Comparison of ENCODE assay signal across 30 mouse cellular contexts in genomic region chr9:122826743-122827142, GRCm38 (mm10). TPM values are rescaled to one million over a fixed set of nuclear protein-coding genes. Genes with fewer than 3 reads are reported as not detected.
DNase-seq lines count a peak whose midpoint lies in the region; ATAC-seq and TF ChIP-seq lines count a peak whose summit lies in the region.
"Had no signal": no experiment of that assay in that cellular context is flagged by ENCODE, and none has a peak within 500 bp of the region (broad histone marks: within the 10 kb centered on the region; RNA-seq: fewer than 3 reads in every experiment).

No protein-coding gene starts in this region.

- DNase-seq in heart, adult 11 months, result peak; percentile 35
- no peak for DNase-seq in liver, embryonic 14.5 days (ENCODE audit: low read depth in 3 of 3, low spot score in 3 of 3)
- DNase-seq in liver, embryonic 11.5 days (ENCODE audit: low spot score), result no peak
- no peak for DNase-seq in liver, postnatal 0 days
- DNase-seq in gastrocnemius, postnatal 10 days, result no peak
- DNase-seq: adrenal gland, adult 8-10 months; adrenal gland, postnatal 14 days; adrenal gland, postnatal 36 days; B cell, adult 2 months; cerebellum, adult 11-12 months; cerebellum, adult 2 months; cerebellum, adult 9-11 months; cerebellum, postnatal 14 days; cerebellum, postnatal 36 days; embryo, embryonic 11 days had no signal

- 91% methylated on average over 4 of the region's 4 CpGs for whole genome bisulfite sequencing in heart, embryonic 11.5 days (ENCODE audit: insufficient replicate concordance)
- 68% methylated on average over 4 of the region's 4 CpGs for WGBS in liver, embryonic 14.5 days (ENCODE audit: insufficient replicate concordance)
- WGBS in liver, embryonic 11.5 days, result 84% methylated on average over 4 of the region's 4 CpGs
- WGBS in liver, postnatal 0 days (ENCODE audit: insufficient replicate concordance), result 64% methylated on average over 4 of the region's 4 CpGs

- no peak overlapping the region for H3K4me3 ChIP-seq in heart, embryonic 11.5 days (ENCODE audit: low read depth, low read length)
- no peak overlapping the region for H3K4me3 ChIP-seq in liver, embryonic 14.5 days (ENCODE audit: insufficient read depth in 1 of 2, low read depth in 2 of 2, low read length in 2 of 2)
- H3K4me3 ChIP-seq in liver, embryonic 11.5 days (ENCODE audit: low read depth, low read length), result no peak overlapping the region
- no peak overlapping the region for H3K4me3 ChIP-seq in liver, postnatal 0 days (ENCODE audit: low read depth, low read length)
- H3K4me3 ChIP-seq: embryonic facial prominence, embryonic 13.5 days; embryonic facial prominence, embryonic 15.5 days; erythroblast, embryonic 14.5 days; forebrain, embryonic 10.5 days; forebrain, embryonic 12.5 days had no signal

- no peak for ATAC-seq in heart, embryonic 11.5 days (replicated peaks; ENCODE audit: insufficient number of reproducible peaks, low FRiP score, low TSS enrichment)
- 0 out of 2 replicates have a peak, but pooled peaks have one; percentile 26 for ATAC-seq in liver, embryonic 14.5 days (ENCODE audit: insufficient read depth)
- ATAC-seq in liver, embryonic 11.5 days (replicated peaks; ENCODE audit: low FRiP score), result no peak
- ATAC-seq in liver, postnatal 0 days, result peak; percentile 38; the same call in 1 of the 2 replicates
- ATAC-seq: activated CD4-positive, CD25-positive, alpha-beta regulatory T cell, adult 4 months; CD4-positive, CD25-positive, alpha-beta regulatory T cell, adult 4 months; forebrain, embryonic 14.5 days; forebrain, embryonic 16.5 days; Patski had no signal

- H3K4me1 ChIP-seq in heart, embryonic 11.5 days (ENCODE audit: control insufficient read depth, insufficient read depth, low read length), result no peaks in the 10 kb centered on the region
- H3K4me1 ChIP-seq in liver, embryonic 14.5 days (replicated peaks; ENCODE audit: control insufficient read depth in 2 of 2, insufficient read depth in 2 of 2, low read length in 1 of 2), result no peaks in the 10 kb centered on the region
- H3K4me1 ChIP-seq in liver, embryonic 11.5 days (replicated peaks; ENCODE audit: control insufficient read depth, insufficient read depth, low read length), result no peaks in the 10 kb centered on the region
- H3K4me1 ChIP-seq in liver, postnatal 0 days (ENCODE audit: insufficient read depth), result no peaks in the 10 kb centered on the region
- H3K4me1 ChIP-seq: embryonic facial prominence, embryonic 13.5 days; embryonic facial prominence, embryonic 15.5 days; forebrain, embryonic 10.5 days; forebrain, embryonic 12.5 days had no signal

- H3K4me2 ChIP-seq in heart, embryonic 11.5 days, result no peak overlapping the region
- H3K4me2 ChIP-seq in liver, embryonic 14.5 days (ENCODE audit: low read depth), result no peak overlapping the region
- no peak overlapping the region for H3K4me2 ChIP-seq in liver, embryonic 11.5 days
- no peak overlapping the region for H3K4me2 ChIP-seq in liver, postnatal 0 days (ENCODE audit: low read depth, low read length)
- H3K4me2 ChIP-seq: embryonic facial prominence, embryonic 13.5 days; embryonic facial prominence, embryonic 15.5 days; forebrain, embryonic 12.5 days had no signal

- no peak for TF ChIP-seq CTCF in liver, embryonic 14.5 days (IDR thresholded peaks at IDR 0.05; ENCODE audit: low read depth)
- no peak for TF ChIP-seq CTCF in liver, postnatal 0 days (IDR thresholded peaks at IDR 0.05; ENCODE audit: low read depth)

- no peak overlapping the region for H3K27ac ChIP-seq in heart, embryonic 11.5 days (ENCODE audit: low read depth, low read length)
- no peak overlapping the region for H3K27ac ChIP-seq in liver, embryonic 14.5 days
- no peak overlapping the region for H3K27ac ChIP-seq in liver, embryonic 11.5 days (ENCODE audit: low read depth, low read length)
- no peak overlapping the region for H3K27ac ChIP-seq in liver, postnatal 0 days (ENCODE audit: low read depth)
- H3K27ac ChIP-seq: embryonic facial prominence, embryonic 13.5 days; embryonic facial prominence, embryonic 15.5 days; forebrain, embryonic 10.5 days; forebrain, embryonic 12.5 days had no signal

- H3K27me3 ChIP-seq in heart, embryonic 11.5 days (ENCODE audit: control insufficient read depth, insufficient read depth, low read length), result no peaks in the 10 kb centered on the region
- no peaks in the 10 kb centered on the region for H3K27me3 ChIP-seq in liver, embryonic 14.5 days (ENCODE audit: control insufficient read depth, insufficient read depth, low read length)
- H3K27me3 ChIP-seq in liver, embryonic 11.5 days (replicated peaks; ENCODE audit: control insufficient read depth, insufficient read depth, low read length), result no peaks in the 10 kb centered on the region
- H3K27me3 ChIP-seq in liver, postnatal 0 days (ENCODE audit: insufficient read depth, low read length), result no peaks in the 10 kb centered on the region
- H3K27me3 ChIP-seq: CH12.LX; embryonic facial prominence, embryonic 13.5 days; embryonic facial prominence, embryonic 15.5 days; forebrain, embryonic 12.5 days; Patski had no signal

- peaks cover 12% of the 10 kb centered on the region for H3K36me3 ChIP-seq in heart, embryonic 11.5 days (ENCODE audit: control insufficient read depth, insufficient read depth, low read length)
- H3K36me3 ChIP-seq in liver, embryonic 14.5 days (replicated peaks; ENCODE audit: control insufficient read depth, insufficient read depth, low read depth), result no peaks in the 10 kb centered on the region
- 0 out of 2 replicates have a peak, but pooled peaks cover 4% of the 10 kb centered on the region for H3K36me3 ChIP-seq in liver, embryonic 11.5 days (ENCODE audit: control insufficient read depth, insufficient read depth, low read length)
- H3K36me3 ChIP-seq in liver, postnatal 0 days (replicated peaks; ENCODE audit: insufficient read depth, low read length), result peaks cover 18% of the 10 kb centered on the region

- H3K9ac ChIP-seq in heart, embryonic 11.5 days (ENCODE audit: low read depth, low read length), result no peak overlapping the region
- H3K9ac ChIP-seq in liver, embryonic 14.5 days (replicated peaks), result no peak overlapping the region
- H3K9ac ChIP-seq in liver, embryonic 11.5 days (ENCODE audit: low read depth, low read length), result no peak overlapping the region
- H3K9ac ChIP-seq in liver, postnatal 0 days (replicated peaks), result no peak overlapping the region
- H3K9ac ChIP-seq: embryonic facial prominence, embryonic 13.5 days; embryonic facial prominence, embryonic 15.5 days; forebrain, embryonic 12.5 days had no signal

- no peaks in the 10 kb centered on the region for H3K9me3 ChIP-seq in heart, embryonic 11.5 days (replicated peaks; ENCODE audit: control insufficient read depth, low read length)
- H3K9me3 ChIP-seq in liver, embryonic 14.5 days (ENCODE audit: control insufficient read depth, low read length), result no peaks in the 10 kb centered on the region
- no peaks in the 10 kb centered on the region for H3K9me3 ChIP-seq in liver, embryonic 11.5 days (ENCODE audit: control insufficient read depth, low read length)
- H3K9me3 ChIP-seq in liver, postnatal 0 days (ENCODE audit: low read length), result no peaks in the 10 kb centered on the region
- H3K9me3 ChIP-seq: embryonic facial prominence, embryonic 13.5 days; embryonic facial prominence, embryonic 15.5 days; forebrain, embryonic 10.5 days; forebrain, embryonic 12.5 days; G1E had no signal

- TF ChIP-seq EP300 in liver, embryonic 14.5 days (IDR thresholded peaks at IDR 0.05; ENCODE audit: low read depth), result no peak
- TF ChIP-seq EP300 in liver, postnatal 0 days (IDR thresholded peaks at IDR 0.05; ENCODE audit: low read depth), result no peak

RNA-seq across cellular contexts. Expression of gene Gm35549, which starts 17.1 kb away (rescaled TPM):
- 0.47 and 0.51 TPM in 2 replicates for polyA plus RNA-seq in heart, embryonic 11.5 days (2014; fragmentation: Nextera tagmentation; extraction: Ambion mirVana)
- not detected in 2 replicates for polyA plus RNA-seq in liver, embryonic 14.5 days (2012; rRNA removed)
- not detected in 2 replicates for polyA plus RNA-seq in liver, embryonic 14.5 days (2014; fragmentation: Nextera tagmentation; extraction: Ambion mirVana)
- polyA plus RNA-seq in liver, embryonic 11.5 days (2014; fragmentation: Nextera tagmentation; extraction: Ambion mirVana), result not detected in 2 replicates
- polyA plus RNA-seq in liver, postnatal 0 days (2015; fragmentation: Nextera tagmentation; extraction: Ambion mirVana), result not detected in 2 replicates
- not detected for total RNA-seq in gastrocnemius, postnatal 10 days (2021)
- total RNA-seq: adrenal gland, adult 18-20 months; adrenal gland, adult 8-10 months; adrenal gland, postnatal 14 days; adrenal gland, postnatal 36 days; CH12.LX; common myeloid progenitor, adult 5-6 weeks; G1E had no signal
- polyA plus RNA-seq: cerebellum, adult 2 months; erythroblast, embryonic 14.5 days; G1E had no signal

RNA-seq across cellular contexts. Expression of gene Tcaim, which starts 21.4 kb away (rescaled TPM):
- polyA plus RNA-seq in heart, embryonic 11.5 days (2014; fragmentation: Nextera tagmentation; extraction: Ambion mirVana), result 4.4 and 5.0 TPM in 2 replicates
- polyA plus RNA-seq in liver, embryonic 14.5 days (2012; rRNA removed), result 1.4 TPM in 2 replicates
- polyA plus RNA-seq in liver, embryonic 14.5 days (2014; fragmentation: Nextera tagmentation; extraction: Ambion mirVana), result 2.0 and 2.1 TPM in 2 replicates
- polyA plus RNA-seq in liver, embryonic 11.5 days (2014; fragmentation: Nextera tagmentation; extraction: Ambion mirVana), result 2.8 and 4.8 TPM in 2 replicates
- polyA plus RNA-seq in liver, postnatal 0 days (2015; fragmentation: Nextera tagmentation; extraction: Ambion mirVana), result 3.7 and 4.4 TPM in 2 replicates
- 10 to 100 TPM; 21.9 to 25.0 TPM for total RNA-seq in gastrocnemius, postnatal 10 days (2021)
- polyA plus RNA-seq: erythroblast, embryonic 14.5 days had no signal

RNA-seq across cellular contexts. Expression of gene Zfp445, which starts 39.1 kb away (rescaled TPM):
- polyA plus RNA-seq in heart, embryonic 11.5 days (2014; fragmentation: Nextera tagmentation; extraction: Ambion mirVana), result 34.4 and 42.1 TPM in 2 replicates
- polyA plus RNA-seq in liver, embryonic 14.5 days (2012; rRNA removed), result 16.0 and 18.0 TPM in 2 replicates
- polyA plus RNA-seq in liver, embryonic 14.5 days (2014; fragmentation: Nextera tagmentation; extraction: Ambion mirVana), result 13.7 and 14.1 TPM in 2 replicates
- polyA plus RNA-seq in liver, embryonic 11.5 days (2014; fragmentation: Nextera tagmentation; extraction: Ambion mirVana), result 43.5 and 50.2 TPM in 2 replicates
- 8.5 and 9.4 TPM in 2 replicates for polyA plus RNA-seq in liver, postnatal 0 days (2015; fragmentation: Nextera tagmentation; extraction: Ambion mirVana)
- 10 to 100 TPM; 46.6 to 60.7 TPM for total RNA-seq in gastrocnemius, postnatal 10 days (2021)

RNA-seq across cellular contexts. Expression of gene Zkscan7, which starts 58.7 kb away (rescaled TPM):
- 1.3 and 1.7 TPM in 2 replicates for polyA plus RNA-seq in heart, embryonic 11.5 days (2014; fragmentation: Nextera tagmentation; extraction: Ambion mirVana)
- 0.80 and 0.85 TPM in 2 replicates for polyA plus RNA-seq in liver, embryonic 14.5 days (2012; rRNA removed)
- polyA plus RNA-seq in liver, embryonic 14.5 days (2014; fragmentation: Nextera tagmentation; extraction: Ambion mirVana), result 0.22 and 0.34 TPM in 2 replicates
- 1.1 and 2.0 TPM in 2 replicates for polyA plus RNA-seq in liver, embryonic 11.5 days (2014; fragmentation: Nextera tagmentation; extraction: Ambion mirVana)
- polyA plus RNA-seq in liver, postnatal 0 days (2015; fragmentation: Nextera tagmentation; extraction: Ambion mirVana), result 1.2 and 1.5 TPM in 2 replicates
- total RNA-seq in gastrocnemius, postnatal 10 days (2021), result 1 to 10 TPM; 4.9 to 6.1 TPM
- polyA plus RNA-seq: erythroblast, embryonic 14.5 days; G1E had no signal

Comparison
In these comparisons a context has a peak if more than half of its experiments do, and no peak if none do; other contexts are left out.
1. ATAC-seq: peak in liver, embryonic 14.5 days (single experiment) and liver, postnatal 0 days (single experiment); none in heart, embryonic 11.5 days (single experiment) and liver, embryonic 11.5 days (single experiment).